Mouse (Mus musculus) ES-CJ7 (cell line): ENCODE results near the gene Slc25a28.

Experiments
- DNase-seq: peaks from one replicate; pipeline ENCODE4 v3.0.0; 2011; ENCODE audit warnings: low read depth, low spot score

The Slc25a28 gene

GRCm38 (mm10) chr19:43642843-43643242 lies 31.8 kb downstream of the Slc25a28 start:
- DNase-seq, result no peak

DNA sequence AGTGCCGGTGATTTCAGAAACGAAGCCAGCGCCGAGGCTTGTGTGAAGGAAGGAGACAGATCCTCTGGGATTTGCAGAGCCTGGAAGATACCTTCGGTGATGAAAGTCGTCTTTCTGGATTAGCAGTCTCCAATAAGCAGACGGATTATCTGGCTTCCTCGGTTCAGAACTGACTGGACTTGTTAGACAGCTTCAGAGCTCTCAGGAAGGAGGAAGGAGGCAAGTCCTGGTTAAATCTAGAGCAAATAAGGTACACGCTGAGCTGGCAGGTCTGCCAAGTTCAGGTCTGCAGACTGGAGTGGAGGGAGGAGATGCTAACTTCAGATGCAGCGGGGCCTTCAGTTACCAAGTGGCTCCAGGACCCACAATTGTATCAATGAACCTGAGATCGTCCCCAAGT lies 32.8 kb downstream of the Slc25a28 start:
- no peak for DNase-seq

DNA sequence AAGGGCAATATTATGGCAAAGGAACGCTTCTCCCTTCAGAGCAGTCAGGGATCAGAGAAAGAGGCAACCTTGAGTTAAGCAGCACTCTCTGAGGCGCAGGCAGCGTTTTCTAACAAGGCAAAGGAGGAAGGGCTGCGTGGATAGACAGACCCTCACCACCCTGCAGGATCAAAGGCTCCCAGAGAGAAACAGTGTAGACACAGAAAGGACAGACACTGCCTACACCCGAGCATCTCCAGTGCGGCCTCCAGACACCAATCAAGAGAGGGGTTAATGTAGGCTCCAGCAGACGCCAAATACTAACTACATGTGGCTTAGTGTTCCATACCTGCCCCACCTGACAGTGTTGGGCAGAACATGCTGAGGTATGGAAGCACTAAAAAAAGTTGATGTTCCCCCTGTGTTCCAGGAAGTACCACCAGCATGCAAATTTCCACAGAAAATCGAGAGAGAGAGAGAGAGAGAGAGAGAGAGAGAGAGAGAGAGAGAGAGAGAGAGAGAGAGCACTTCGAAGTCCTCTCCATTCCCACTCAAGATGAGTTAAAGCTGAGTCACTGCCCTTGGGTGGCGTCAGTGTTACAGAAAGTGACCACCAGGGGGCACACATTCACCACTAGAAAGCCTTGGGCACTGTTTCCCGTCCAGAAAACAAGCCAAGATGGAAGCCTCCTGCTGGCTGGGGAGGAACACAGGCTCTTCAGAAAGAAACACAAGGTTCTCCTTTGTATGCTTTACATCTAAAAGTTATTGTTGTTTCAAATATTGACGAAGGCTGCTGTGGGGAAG lies 44.0 kb downstream of the Slc25a28 start:
- peak; percentile 93 for DNase-seq

GRCm38 (mm10) chr19:43629088-43629487 lies 45.6 kb downstream of the Slc25a28 start:
- no peak for DNase-seq

- peak; percentile 63 for DNase-seq
Observed at GRCm38 (mm10) chr19:43627345-43627744, 47.3 kb downstream of the Slc25a28 start.

DNA sequence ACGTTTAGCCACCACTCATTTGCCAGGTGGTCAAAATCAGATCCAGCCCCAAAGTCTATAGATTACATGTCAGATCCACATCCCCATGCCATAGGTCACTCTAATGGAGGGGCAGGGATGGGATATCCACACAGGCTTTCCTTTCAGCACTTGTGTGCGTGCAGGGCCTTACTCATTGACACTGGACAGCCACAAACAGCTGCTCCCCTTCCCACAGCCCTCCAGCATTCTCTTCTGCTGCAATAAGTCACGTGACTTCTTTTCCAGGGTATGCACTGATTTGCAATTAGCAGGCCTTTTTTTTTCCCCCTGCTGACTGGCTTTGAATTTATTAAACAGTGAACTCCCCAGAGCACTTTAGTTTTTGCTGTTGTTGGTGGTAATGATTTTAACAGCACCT lies 48.5 kb downstream of the Slc25a28 start:
- no peak for DNase-seq

- peak; percentile 74 for DNase-seq
Observed at GRCm38 (mm10) chr19:43623913-43624312, 50.8 kb downstream of the Slc25a28 start.

GRCm38 (mm10) chr19:43619916-43620479 lies 54.7 kb downstream of the Slc25a28 start:
- no peak for DNase-seq

DNA sequence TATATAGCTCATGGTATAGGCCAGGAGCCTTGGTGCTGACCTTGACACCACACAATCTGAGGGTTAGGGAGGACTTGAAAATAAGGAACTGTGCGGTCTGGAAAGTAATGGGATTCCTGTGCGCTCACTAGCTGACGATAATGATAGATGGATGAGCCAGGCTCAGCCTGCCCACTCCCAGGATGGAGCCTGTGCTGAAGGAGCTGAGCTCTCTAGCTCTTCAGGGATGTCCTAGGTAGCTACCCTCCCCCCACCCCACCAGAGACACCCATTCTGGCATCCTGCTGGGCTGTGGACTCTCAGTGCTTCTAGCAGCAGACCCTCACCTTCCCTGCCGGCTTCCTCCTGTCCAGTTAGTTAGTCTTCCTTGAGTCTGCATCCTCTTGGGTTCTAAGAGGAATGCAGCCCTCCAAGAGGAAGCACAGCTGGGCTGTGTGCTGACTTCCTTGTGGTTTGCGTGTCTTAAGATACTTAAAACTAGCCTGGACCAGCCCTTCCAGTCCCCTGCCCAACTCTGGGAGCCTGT lies 56.1 kb downstream of the Slc25a28 start:
- no peak for DNase-seq

DNA sequence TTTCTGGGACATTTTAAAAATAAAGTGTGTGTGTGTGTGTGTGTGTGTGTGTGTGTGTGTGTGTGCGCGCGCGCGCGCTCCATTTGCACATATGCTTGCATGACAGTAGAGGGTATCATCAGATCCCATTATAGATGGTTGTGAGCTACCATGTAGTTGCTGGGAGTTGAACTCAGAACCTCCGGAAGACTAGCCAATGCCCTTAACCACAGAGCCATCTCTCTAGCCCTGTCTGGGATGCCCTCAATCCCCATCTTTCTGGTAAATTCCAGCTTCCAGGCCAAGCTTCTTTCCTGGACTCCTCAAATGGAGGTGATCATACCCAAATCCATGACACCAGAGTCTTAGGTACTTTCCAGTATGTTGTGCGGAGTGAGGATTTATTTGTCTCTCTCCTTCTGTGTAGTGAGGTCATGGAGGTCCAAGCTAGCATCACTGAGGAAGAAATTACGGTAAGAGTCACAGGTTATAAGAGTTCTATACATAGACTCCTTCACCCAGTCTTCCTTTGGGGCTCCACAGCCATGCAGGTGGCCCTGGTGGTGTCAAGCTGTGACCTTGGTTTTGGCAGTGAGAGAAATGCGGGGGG lies 56.8 kb downstream of the Slc25a28 start:
- no peak for DNase-seq

GRCm38 (mm10) chr19:43616889-43617288 lies 57.8 kb downstream of the Slc25a28 start:
- DNase-seq, result no peak

- DNase-seq, result peak; percentile 77
Observed at GRCm38 (mm10) chr19:43616415-43616861, 58.2 kb downstream of the Slc25a28 start.

DNA sequence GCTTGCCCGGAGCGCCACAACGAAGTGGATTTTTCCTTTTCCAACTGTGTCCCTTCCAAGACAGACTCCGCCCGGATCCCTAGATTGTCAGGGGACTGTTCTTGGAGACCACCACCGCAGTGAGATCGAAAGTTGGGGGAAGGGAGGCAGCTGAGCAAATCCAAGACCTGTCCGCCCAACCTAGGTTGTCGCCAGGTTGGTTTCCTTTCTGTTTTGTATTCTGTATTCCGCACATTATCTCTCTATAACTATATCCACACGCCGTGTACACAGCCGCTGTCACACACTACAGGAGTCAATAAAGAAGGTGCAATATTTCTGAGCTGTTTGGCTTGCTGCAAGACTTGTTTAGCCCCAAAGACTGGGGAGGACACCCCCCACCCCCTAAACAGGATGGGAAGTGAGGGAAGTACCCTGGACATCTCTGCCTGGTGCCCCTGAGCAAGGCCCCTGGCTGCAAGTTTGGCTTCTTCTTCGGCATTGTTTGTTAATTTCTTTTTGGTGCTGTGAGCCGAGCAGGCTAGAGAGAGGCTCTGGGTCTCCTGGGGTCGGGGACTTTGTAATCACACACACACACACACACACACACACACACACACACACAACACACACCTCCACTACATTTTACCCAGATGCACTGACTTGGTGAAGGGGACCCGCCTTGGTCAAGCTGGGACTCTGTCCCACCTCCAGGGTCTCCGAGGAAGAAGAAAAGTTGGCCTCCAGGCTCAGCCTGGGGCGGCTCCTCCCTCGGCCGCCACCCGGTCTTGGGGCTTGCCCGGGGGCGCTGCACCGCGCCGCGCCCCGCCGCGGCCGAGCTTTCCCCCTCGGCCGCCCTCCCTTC lies 58.9 kb downstream of the Slc25a28 start:
- peak; percentile 57 for DNase-seq

GRCm38 (mm10) chr19:43615074-43615445 lies 59.6 kb downstream of the Slc25a28 start:
- DNase-seq, result peak; percentile 60

GRCm38 (mm10) chr19:43614341-43615073 lies 60.2 kb downstream of the Slc25a28 start:
- peak; percentile 64 for DNase-seq
